Mouse (Mus musculus) kidney, postnatal 25 days (tissue): ENCODE results near the gene Tmem104.
A peak's percentile ranks its signal among the peaks of the same experiment; 100 is the strongest.

Source experiments
- DNase-seq, 2 experiments: peaks; one replicate each; pipeline ENCODE4 v3.0.0; 2021; ENCODE audit warnings: mixed read lengths in 2 of 2

The Tmem104 gene

DNA sequence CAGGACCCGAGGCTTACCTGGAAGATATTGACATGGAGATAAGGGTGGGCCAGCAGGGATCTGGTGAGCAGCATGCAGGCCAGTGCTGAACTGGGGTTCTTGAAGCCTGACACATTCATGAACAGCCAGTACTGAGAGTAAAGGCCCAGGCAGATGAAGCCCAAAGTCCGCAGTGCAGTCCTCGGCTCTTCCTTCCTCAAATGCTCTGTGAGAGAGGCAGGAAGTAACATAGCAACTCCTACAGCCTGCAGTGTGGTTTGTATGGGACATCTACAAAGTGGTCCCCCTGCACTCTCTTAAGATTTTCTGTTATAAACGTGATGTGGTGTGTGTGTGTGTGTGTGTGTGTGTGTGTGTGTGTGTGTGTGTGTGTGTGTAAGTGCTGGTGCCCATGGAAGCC lies 98.0 kb downstream of the Tmem104 start:
- DNase-seq: no peak

DNA sequence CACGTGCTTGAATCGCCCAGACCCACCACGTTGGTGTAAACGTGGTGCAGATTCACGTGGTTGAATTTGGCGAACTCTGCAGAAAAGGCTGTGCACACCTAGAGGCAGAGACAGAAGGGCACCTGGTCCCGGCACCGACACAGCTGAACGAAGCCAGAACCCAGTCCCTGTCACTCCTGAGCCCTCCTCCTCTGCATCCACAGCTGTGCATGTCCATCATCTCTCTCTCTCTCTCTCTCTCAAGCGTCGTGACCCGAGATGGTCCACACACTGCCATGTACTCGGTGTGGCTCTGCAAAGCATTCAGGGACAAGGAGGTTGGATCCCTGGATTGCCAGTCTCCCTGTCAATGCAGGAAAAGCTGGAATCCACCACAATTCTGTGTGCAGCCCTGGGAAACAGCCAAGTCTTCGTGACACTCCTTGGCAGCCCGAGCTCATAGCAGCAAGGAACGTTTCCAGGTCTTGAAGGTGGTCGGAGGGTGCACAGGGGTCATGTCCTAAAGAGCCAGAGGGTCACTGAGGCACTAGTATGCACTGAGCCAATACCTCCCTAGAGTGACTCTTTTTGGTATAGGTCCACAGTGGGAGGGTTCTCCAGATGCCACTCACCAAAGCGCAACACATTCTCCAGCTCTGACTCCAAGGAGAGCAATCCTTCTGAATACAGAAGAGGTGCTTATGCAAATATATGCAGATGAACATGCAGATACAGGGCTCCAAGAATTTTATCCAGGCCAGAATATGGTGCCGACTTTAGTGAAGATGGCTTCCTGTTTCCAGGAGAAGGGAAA lies 99.1 kb downstream of the Tmem104 start:
- DNase-seq: no peak

DNA sequence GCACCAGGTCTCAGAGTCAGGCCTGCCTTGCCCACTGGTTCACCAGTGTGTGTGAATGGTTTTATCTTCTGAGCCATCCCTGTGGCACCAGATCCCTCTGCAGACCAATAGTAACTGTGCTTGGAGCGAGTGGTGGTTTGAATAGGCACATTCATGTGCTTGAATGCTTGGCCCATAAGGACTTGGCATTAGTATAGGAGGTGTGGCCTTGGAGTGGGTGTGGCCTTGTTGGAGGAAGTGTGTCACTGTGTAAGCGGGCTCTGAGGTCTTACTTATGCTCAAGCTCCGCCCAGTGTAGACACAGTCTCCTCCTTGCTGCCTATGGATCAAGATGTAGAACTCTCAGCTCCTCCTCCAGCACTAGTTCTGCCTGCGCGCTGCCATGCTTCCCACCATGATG lies 100.1 kb downstream of the Tmem104 start:
- no peak for DNase-seq

DNA sequence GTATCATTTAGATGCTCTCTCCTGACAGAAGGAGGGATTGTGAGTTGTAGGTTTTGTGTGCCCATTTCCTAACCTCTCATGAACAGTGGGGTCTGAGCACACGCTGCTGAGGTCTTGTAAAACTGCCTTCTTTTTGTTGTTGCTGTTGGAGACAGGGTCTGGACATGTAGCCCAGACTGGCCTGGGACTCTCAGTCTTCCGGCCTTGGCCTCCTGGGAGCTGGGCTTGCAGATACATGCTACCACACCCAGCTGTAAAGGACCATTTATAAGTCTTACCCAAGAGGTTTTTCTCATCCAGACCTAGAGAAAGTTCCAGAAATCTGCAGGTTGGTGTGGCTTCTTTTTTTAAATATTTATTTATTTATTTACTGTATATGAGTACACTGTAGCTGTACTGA lies 101.0 kb downstream of the Tmem104 start:
- no peak for DNase-seq

DNA sequence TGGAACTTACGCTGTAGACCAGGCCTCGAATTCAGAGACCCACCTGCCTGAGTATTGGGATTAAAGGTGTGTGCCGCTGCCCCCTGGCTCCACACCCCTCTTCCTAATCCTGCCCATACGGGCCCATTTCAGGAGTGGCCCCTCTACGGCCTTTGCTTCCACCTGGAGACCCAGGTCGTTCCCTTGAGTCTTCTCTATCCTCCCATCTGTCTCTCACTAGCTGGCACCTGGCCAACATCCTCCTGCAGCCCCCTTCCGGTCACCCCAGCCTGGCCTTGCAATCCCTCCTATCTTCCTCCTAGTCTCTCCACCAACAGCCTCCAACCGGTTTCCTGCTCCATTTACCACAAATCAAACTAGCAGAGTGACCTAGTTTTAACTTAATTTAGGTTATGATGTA lies 102.6 kb downstream of the Tmem104 start:
- peak; percentile 41 to 49 for DNase-seq

DNA sequence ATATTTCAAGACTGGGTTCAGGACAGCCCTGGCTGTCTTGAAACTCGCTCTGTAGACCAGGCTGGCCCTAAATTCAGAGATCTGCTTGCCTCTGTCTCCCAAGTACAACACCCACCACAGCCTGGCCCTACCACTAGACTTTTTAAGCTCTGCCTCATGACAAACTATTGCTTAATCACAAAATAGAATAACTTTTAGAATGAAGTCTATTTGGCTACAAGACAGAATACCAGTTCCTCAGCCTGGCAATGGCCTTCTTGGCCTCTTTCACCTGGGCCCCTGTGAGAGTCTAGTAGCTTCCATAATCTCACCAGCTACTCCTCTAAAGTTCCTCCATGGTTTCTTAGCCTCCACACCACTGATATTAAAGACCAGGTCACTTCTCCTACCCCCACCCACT lies 103.0 kb downstream of the Tmem104 start:
- DNase-seq: no peak

DNA sequence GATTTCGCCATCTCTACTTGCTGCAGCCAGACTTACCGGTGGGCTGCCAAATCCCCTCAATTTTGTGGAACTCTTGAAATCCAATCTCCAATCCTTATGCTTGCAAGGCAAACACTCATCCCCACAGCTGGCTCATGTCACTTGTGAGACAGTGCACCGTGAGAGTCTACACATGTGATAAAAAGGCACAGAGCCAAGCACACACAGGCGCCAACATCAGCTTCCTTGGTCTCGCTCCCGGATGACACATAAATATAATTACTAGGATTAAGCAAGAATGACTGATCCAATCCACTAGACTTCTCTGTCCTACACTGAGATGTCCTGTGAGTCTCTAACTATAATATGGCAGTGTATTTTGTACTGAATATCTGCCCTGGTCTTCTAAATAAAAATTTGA lies 103.6 kb downstream of the Tmem104 start:
- peak; percentile 75 to 82 for DNase-seq

DNA sequence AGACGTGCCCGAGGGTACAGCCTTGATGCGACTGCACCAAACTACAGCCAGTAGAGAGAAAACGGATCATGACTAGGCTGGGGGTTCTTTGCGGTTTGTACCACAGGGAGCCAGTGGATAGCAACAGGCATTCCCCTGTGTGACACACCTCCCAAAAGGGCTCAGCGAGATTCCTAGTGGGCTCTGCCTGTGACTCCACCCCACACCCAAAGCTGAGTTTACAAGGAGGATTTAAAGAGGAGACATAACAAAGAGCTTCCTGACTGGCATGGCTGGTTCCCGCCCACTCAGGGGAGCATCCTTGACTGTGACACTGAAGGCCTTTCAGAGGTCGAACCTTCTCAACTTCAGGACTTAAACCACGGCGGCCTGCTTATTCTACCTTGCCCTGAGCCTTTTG lies 104.2 kb downstream of the Tmem104 start:
- no peak for DNase-seq

DNA sequence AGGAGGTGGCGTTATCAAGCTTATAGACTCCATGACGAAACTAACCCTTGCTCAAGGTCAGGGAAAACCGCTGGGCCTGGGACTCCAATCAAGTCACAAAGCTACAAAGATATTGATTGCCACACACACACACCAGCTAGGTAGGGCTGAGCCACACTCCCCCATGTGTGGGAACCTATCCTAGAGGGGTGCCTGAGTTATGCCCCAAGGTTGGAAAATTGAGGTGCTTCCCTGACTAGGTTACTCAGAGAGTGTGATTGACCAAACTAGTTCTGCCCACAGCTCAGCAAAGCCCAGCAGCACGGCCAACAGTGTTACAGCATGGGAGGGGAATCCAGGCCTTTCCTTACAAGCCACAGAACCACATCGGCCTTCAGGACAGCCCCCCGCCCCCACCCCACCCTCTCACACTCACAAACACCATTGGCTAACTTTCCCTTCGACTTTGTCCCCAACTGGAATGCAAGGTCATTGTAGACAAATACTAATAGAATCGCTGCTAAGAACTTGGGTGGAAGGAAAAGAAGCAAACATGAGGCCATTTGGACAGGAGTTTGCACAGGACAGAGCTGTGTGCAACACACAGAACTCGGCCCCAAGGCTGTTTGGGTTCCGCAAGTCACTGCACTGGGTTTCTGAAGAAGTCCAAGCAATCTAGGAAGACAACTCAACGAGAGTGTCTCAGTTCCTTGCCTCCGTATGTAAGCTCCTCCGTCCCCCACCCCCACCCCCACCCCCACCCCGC lies 105.5 kb downstream of the Tmem104 start:
- peak; percentile 34 to 72 for DNase-seq

DNA sequence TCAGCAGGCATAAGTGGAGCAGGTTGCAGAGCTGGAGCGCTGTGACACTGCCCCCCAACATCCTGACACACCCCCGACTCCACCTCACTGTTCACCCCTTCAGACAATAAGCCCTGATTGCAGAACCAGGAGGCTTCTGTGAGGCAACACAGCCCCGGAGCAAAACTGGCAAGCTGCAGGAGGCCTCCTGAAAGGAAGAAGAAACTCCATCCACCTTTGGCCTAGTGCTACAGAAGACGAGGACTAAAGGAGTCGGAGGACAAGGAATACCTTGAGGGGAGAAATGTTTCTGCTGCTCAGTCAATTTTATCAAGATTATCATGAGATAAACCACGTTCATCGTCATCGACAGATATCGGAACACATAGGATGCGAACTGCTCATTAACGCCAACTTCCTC lies 108.7 kb downstream of the Tmem104 start:
- no peak for DNase-seq
